Mouse (Mus musculus) ES-E14 (cell line): ENCODE data around the gene Gucy2d. TPM values are rescaled to one million over a fixed set of nuclear protein-coding genes. Genes with fewer than 3 reads are reported as not detected.

Experiments used
- DNase-seq: peaks from one replicate; pipeline ENCODE4 v3.0.0-alpha.2; 2013; ENCODE audit warnings: low read depth, low spot score
- H3K27ac ChIP-seq: 2 replicates; pipeline ENCODE4 v1.5.1; 2012; ENCODE audit warnings: low read depth, mild to moderate bottlenecking, low read length, moderate library complexity, mixed read lengths; ENCODE audit not compliant: poor library complexity, insufficient read depth, severe bottlenecking
- H3K36me3 ChIP-seq: 2 replicates; pipeline ENCODE4 v1.6.1; 2012; ENCODE audit warnings: mild to moderate bottlenecking, low read length, moderate library complexity, mixed read lengths; ENCODE audit not compliant: control insufficient read depth, poor library complexity, insufficient read depth, severe bottlenecking
- H3K4me1 ChIP-seq, 2 experiments: fragments of 150-350 bp in 1 of 2; sonication (generic) in 1 of 2; 2 replicates each; pipeline ENCODE4 v1.6.1; 2012; ENCODE audit warnings: low read length in 2 of 2, mild to moderate bottlenecking in 1 of 2, mixed read lengths in 1 of 2; ENCODE audit not compliant: control insufficient read depth in 2 of 2, insufficient read depth in 2 of 2, poor library complexity in 1 of 2
- H3K4me3 ChIP-seq, 2 experiments: fragments of 150-350 bp in 1 of 2; sonication (generic) in 1 of 2; 2 replicates each; pipeline ENCODE4 v1.5.1; 2012; ENCODE audit warnings: low read length in 2 of 2, low read depth in 1 of 2, mild to moderate bottlenecking in 1 of 2, mixed read lengths in 1 of 2; ENCODE audit not compliant: insufficient read depth in 1 of 2, poor library complexity in 1 of 2, severe bottlenecking in 1 of 2
- H3K9ac ChIP-seq: 2 replicates; pipeline ENCODE4 v1.6.1; 2012; ENCODE audit warnings: low read depth, mild to moderate bottlenecking, low read length, mixed read lengths; ENCODE audit not compliant: poor library complexity, insufficient read depth, severe bottlenecking
- H3K9me3 ChIP-seq: fragments of 150-350 bp; sonication (generic); 2 replicates; pipeline ENCODE4 v1.6.1; 2012; ENCODE audit warnings: low read depth, mild to moderate bottlenecking, low read length; ENCODE audit not compliant: control insufficient read depth, insufficient read depth
- CHD2 ChIP-seq: IDR thresholded peaks from 2 replicates; pipeline ENCODE4 v1.6.1; 2014; ENCODE audit warnings: mild to moderate bottlenecking, low read depth, low read length, inconsistent platforms
- HCFC1 ChIP-seq: IDR thresholded peaks from 2 replicates; pipeline ENCODE4 v1.6.1; 2012; ENCODE audit warnings: low read length, inconsistent platforms, borderline replicate concordance; ENCODE audit not compliant: insufficient read depth
- MAFK ChIP-seq: IDR thresholded peaks from 2 replicates; pipeline ENCODE4 v1.6.1; 2014; ENCODE audit warnings: mild to moderate bottlenecking, low read depth, low read length, inconsistent platforms; ENCODE audit not compliant: insufficient read depth
- ZC3H11A ChIP-seq: IDR thresholded peaks from 2 replicates; pipeline ENCODE4 v1.6.1; 2012; ENCODE audit warnings: low read depth, mild to moderate bottlenecking, inconsistent platforms, low read length, borderline replicate concordance
- ZNF384 ChIP-seq: IDR thresholded peaks from 2 replicates; pipeline ENCODE4 v1.6.1; 2012; ENCODE audit warnings: low read depth, low read length, inconsistent platforms
- in situ Hi-C, 2 experiments: fragments of 600-800 bp; cut with MboI; formaldehyde crosslinking; loops; one replicate each; pipeline ENCODE4 v1.15.1; 2025; ENCODE audit warnings: low sequenced_read_pairs in 2 of 2, inconsistent platforms in 1 of 2; ENCODE audit not compliant: unreplicated experiment in 2 of 2
- total RNA-seq: library from RNA; depleted of rRNA; stranded (reverse); fragments of 300-350 nt; gene quantifications from 2 replicates; pipeline ENCODE4 v1.2.3, GENCODE M21; 2012; rRNA removed

Gene Gucy2d
- not detected in 2 replicates for total RNA-seq

DNA sequence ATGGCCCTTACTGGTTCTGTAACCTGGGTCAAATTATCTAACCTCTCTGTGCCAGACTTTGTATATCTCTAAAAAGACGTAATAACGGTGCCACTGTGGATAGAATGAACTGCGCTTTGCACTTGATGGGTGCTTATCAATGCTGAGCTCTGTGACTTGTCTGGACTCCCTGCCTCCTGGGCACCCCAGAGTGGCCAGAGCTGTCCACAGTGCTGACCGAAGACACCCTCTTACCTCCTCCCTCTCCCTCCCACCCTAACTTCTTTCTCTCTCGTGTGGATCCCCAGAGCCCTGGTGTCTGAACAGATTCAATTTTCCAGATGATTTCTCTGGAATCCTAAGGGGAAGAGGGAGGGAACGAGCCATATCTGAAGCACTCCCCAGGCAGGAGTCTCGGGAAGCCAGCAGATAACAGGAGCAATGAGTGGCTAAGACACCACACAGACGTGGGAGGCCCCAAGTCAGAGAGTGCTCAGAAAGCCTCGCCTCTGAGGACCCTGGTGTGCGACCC lies at the start of gene Gucy2d:
TSS of gene Gucy2d (plus strand) at position 461 of the 511 bp plus-strand sequence.
- Histone ChIP-seq H3K4me1 (no peaks in the 10 kb centered on the region), H3K36me3 (no peaks in the 10 kb centered on the region), H3K4me3 (no peak within 1 kb of the TSS), H3K9ac (no peak within 1 kb of the TSS), H3K27ac (no peak within 1 kb of the TSS), H3K9me3 (no peaks in the 10 kb centered on the region)
- DNase-seq, result peak; percentile 20
- in situ Hi-C loops, result loop anchor here in 1 of 2 experiments (10.0 kb wide), 1 partner anchor 95 kb away; no protein-coding TSS in a partner anchor
- TF ChIP-seq MAFK (no peak), ZNF384 (no peak), HCFC1 (no peak), ZC3H11A (no peak), CHD2 (no peak)

- TF ChIP-seq MAFK (no peak), ZC3H11A (no peak), ZNF384 (no peak), CHD2 (no peak), HCFC1 (no peak)
- Histone ChIP-seq H3K4me1 (no peaks in the 10 kb centered on the region), H3K4me3 (no peak overlapping the region), H3K9ac (no peak overlapping the region), H3K9me3 (no peaks in the 10 kb centered on the region), H3K36me3 (no peaks in the 10 kb centered on the region), H3K27ac (no peak overlapping the region)
- in situ Hi-C loops, result no loop called here
- no peak for DNase-seq
These were observed 49.7 kb upstream of the Gucy2d start for GRCm38 (mm10) chr7:98390486-98390885.

DNA sequence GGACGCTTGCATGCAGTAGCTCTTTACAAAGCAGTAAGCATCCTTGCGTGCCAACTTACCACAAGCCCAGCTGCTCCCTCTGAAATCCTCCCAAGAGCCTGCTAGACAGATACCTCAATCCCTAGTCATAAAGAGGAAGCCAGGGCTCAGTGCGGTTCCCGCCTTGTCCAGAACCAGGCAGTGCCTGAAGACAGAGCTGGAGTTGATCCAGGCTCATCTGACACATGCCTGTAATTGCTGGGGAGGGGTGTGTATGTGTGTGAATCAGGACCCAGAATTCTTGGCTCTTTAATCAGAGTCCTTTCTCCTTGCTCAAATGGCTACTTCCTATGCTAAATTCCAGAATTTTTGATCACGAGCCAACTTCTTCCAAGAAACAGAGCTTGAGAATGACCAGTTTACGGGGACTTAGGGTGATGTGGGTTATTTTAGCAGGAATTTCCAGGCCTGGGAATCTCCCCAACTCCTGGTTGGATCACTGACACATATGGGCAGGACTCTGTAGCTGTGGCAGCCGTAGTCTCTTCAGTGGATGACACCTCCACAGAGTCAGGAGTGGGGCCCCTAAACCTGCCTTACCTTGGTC lies 48.8 kb upstream of the Gucy2d start:
- H3K4me3 ChIP-seq, result no peak overlapping the region
- H3K36me3 ChIP-seq, result no peaks in the 10 kb centered on the region
- no peaks in the 10 kb centered on the region for H3K4me1 ChIP-seq
- no peaks in the 10 kb centered on the region for H3K9me3 ChIP-seq
- in situ Hi-C loops, result no loop called here
- TF ChIP-seq ZNF384 (no peak), CHD2 (no peak), MAFK (no peak)
- H3K27ac ChIP-seq, result no peak overlapping the region
- DNase-seq, result no peak
- H3K9ac ChIP-seq, result no peak overlapping the region

GRCm38 (mm10) chr7:98392466-98393201 lies 47.6 kb upstream of the Gucy2d start:
- in situ Hi-C loops, result no loop called here
- H3K4me3 ChIP-seq, result no peak overlapping the region

More at GRCm38 (mm10) chr7:98392466-98393201, 47.6 kb upstream of the Gucy2d start:
- no peaks in the 10 kb centered on the region for H3K4me1 ChIP-seq
- H3K9ac ChIP-seq, result no peak overlapping the region
- H3K9me3 ChIP-seq, result no peaks in the 10 kb centered on the region
- H3K36me3 ChIP-seq, result no peaks in the 10 kb centered on the region
- no peak for DNase-seq
- TF ChIP-seq ZC3H11A (no peak), ZNF384 (no peak), MAFK (no peak)
- H3K27ac ChIP-seq, result no peak overlapping the region
